Mouse (Mus musculus): Measurements from ENCODE around the gene Ppcs.
A peak's percentile ranks its signal among the peaks of the same experiment; 100 is the strongest.

Ppcs gene

GRCm38 (mm10) chr4:119417894-119418293 is 4.3 kb downstream of the Ppcs start:
- no peak for DNase-seq (ENCODE audit: low read depth, low spot score)

DNA sequence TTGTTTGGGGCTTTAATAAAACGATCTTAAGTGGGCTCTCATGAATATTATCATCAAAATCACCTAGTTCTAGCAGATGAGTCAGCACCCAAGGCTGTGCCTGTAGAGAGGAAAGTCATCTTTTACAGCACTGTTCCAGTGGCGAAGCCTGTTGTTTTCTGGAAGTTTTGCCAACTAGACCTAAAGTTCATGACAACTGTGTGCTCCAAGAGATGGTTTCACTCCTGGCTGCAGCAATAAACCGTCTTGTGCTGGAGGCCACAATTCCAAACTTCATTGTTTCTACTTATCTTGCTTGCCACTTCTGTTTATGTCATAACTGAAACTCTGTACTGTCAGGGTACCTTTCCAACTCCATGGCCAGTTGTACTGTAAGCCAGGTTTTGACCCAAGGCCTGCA is 5.0 kb downstream of the Ppcs start:
- DNase-seq (ENCODE audit: low read depth, low spot score) = no peak

DNA sequence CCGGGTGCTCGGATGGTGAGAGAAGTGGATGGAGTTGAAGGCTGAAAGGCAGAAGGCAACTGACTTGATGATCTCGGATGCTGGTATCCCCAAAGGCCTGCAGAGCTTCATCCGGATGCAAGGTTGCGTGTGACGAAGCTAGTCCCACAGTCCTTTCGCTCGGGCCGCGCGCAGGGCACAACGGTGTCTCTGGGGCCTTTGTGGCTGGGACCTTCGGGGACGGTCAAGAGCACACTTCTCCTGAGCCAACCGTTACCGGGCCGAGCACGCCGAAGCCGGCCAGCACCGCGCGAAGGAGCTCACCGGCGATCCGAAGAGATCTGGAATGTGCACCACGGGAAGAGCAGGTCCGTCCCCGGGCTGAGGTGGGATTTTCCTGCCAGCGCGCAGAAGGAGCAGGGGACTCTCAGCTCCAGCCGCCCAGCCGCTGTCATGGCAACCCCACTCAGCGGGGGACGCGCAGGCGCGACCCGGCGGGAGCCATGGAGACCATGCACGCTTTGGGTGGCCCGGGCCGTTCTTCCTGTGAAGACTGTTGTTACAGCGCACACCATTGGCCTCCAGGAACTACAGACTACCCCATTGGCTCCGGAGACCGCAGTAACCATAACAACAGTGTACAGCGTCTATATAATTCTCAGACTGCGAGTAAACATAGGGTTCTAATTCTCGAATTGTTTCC is 7.0 kb downstream of the Ppcs start, which contains the start of gene Ccdc30:
Gene Ccdc30 (minus strand): TSS at position 450 of the 682 bp plus-strand sequence.
- DNase-seq (ENCODE audit: low read depth, low spot score) = peak; percentile 43

- DNase-seq (ENCODE audit: low read depth, low spot score) = no peak
Measured at GRCm38 (mm10) chr4:119412791-119413190, 9.4 kb downstream of the Ppcs start.

DNA sequence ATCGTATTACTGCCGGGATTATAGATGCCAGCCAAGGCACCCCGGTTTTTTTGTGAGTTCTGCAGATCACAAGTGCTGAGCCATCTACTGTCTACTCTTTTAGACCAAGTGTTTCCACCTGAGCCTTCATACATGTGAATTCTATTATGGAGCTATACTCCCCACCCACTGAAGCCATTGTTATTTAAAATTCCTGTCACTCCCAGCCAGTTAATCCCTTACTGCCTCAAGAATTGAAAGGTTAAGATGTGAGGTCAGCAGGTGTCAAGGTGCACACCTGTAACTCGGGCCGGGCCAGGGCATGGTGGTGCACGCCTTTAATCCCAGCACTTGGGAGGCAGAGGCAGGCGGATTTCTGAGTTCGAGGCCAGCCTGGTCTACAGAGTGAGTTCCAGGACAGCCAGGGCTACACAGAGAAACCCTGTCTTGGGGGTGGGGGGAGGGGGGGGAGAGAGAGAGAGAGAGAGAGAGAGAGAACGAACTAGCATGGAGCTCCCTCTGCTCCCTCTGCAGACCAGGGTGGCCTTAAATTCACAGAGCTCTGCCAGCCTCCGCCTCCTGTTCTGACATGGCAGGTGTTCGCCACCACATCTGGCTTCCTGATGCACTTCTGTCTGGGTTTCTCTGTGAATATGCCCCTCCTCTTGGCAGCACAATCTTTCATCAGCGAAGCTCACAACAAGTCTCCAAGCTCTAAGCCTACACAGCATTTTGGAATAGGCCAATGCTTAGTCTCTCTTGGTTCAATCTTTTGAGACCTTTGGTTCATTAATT is 10.2 kb downstream of the Ppcs start:
- DNase-seq (ENCODE audit: low read depth, low spot score) = no peak

DNA sequence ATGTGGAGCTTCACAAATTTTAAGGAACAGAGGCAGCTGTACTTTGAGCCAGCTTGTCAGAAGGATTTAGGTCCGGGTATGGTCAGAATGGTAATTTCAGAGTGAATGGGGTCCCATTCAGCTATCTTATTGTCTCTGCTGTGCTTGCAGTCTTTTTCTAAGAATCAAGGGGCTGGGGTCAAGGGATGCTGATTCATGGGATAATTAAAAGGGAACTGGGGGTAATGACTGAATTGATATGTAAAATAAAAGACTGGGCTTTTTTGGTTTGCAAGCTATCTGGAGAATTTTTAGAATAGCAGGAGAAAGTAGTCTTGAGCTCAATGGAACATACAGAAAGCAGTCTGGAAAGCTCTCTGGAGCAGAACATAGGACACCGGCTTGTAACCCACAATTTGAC is 18.8 kb downstream of the Ppcs start:
- no peak for DNase-seq (ENCODE audit: low read depth, low spot score)

DNA sequence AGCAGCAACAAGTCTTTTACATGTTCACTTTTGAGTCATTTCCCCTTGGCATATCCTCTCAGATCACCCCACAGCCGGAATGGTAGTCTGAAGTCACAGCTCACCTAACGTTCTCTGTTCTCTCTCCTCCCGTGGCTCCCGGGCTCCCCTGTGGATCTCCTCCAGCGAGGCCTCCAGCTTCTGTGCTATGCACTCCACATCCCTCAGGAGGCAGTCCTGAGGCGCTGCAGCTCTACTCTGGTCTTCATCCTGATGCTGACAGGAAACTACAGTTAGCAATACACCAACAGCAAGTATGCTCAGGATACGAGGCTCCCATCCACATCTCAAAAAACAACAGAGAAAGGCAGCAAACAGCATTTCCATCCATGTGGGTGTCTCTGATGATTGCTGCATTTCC is 21.3 kb downstream of the Ppcs start:
- DNase-seq (ENCODE audit: low read depth, low spot score) = no peak

- DNase-seq (ENCODE audit: low read depth, low spot score) = no peak
Measured at GRCm38 (mm10) chr4:119398751-119399150, 23.5 kb downstream of the Ppcs start.

DNA sequence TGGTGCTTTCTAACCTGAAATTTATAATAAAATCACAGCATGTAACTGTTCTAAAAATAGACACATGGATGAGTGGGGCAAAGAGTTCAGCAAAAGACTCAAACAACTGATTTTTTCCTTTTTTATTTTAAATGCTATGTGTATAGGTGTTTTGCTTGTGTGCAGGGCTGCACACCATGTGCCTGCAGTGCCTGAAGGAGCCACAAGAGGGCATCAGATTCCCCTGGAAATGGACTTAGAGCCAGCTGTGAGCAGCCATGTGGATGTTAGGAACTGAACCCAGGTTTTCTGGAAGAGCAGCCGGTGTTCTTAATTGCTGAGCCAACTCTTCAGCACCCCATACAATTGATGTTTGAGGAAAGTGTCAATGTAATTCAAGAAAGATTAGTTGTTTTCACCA is 31.9 kb downstream of the Ppcs start:
- DNase-seq (ENCODE audit: low read depth, low spot score) = no peak

DNA sequence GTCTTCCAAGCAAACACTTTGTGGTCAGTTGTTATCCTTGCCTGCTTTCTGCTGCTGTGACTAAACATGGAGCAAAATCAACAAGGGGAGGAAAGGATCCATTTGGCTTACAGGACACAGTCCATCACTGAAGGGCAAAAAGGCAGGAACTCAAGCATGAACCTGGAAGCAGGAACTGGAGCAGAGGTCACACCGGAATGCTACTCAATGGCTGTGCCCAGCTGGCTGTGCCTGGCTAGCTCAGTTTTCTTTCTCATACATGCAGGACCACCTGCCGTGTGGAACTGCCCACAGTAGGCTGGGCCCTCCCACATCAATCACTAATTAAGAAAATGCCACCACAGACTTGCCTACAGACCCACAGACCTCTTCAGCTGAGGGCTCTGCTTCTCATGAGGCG is 33.0 kb downstream of the Ppcs start:
- no peak for DNase-seq (ENCODE audit: low read depth, low spot score)

DNA sequence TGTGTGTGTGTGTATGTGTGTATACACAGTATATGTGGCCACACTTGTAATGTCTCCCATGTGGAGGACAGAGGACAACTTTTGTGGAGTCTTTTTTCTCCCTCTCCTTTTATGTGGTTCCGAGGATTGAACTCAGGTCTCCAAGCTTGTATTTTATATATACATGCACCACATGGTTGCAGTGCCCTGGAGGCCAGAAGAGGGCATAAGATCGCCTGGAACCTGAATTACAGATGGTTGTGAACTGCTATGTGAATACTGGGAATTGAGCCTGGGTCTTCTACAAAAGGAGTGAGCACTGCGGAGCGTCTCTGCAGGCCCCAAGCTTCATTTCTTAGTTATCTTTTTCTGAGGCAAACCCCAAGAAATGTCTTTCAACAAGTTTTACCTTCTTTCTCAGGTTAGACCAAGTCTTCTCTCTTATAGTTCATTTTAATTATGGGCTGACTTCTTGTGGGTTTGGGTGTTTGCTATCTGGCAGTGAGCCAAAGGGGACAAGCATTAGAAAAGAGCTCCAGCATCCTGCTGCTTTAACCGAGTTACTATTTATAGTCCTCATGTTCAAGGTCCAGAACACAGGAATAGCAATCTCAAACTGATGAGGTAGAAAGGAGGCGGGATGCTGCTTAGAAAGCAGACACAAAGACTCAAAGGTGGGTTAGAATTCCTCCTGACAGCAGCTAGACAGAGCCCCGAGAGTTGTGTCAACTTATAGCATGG is 40.6 kb downstream of the Ppcs start:
- no peak for DNase-seq (ENCODE audit: low read depth, low spot score)

GRCm38 (mm10) chr4:119369460-119369859 is 52.8 kb downstream of the Ppcs start:
- DNase-seq (ENCODE audit: low read depth, low spot score) = no peak
